Mouse (Mus musculus): ENCODE measurements around the gene Rab2b. TPM values are rescaled to one million over a fixed set of nuclear protein-coding genes. Genes with fewer than 3 reads are reported as not detected.

Rab2b gene
- 5.5 TPM for polyA plus RNA-seq (2012; fragmentation: generic; extraction: Trizol)
- long read RNA-seq, experiment 1, transcript Rab2b-201 (8 exons, 2,906 nt) = major isoform, 15 of 16 reads
- long read RNA-seq, experiment 1, partial matches to known transcripts = 0 of 16 reads
- long read RNA-seq, experiment 1, other reads (novel, unspliced or antisense) = 1 of 16 reads
- long read RNA-seq, experiment 2, transcript Rab2b-201 (8 exons, 2,906 nt) = major isoform, 15 of 17 reads
- long read RNA-seq, experiment 2, partial matches to known transcripts = 0 of 17 reads
- long read RNA-seq, experiment 2, other reads (novel, unspliced or antisense) = 2 of 17 reads

DNA sequence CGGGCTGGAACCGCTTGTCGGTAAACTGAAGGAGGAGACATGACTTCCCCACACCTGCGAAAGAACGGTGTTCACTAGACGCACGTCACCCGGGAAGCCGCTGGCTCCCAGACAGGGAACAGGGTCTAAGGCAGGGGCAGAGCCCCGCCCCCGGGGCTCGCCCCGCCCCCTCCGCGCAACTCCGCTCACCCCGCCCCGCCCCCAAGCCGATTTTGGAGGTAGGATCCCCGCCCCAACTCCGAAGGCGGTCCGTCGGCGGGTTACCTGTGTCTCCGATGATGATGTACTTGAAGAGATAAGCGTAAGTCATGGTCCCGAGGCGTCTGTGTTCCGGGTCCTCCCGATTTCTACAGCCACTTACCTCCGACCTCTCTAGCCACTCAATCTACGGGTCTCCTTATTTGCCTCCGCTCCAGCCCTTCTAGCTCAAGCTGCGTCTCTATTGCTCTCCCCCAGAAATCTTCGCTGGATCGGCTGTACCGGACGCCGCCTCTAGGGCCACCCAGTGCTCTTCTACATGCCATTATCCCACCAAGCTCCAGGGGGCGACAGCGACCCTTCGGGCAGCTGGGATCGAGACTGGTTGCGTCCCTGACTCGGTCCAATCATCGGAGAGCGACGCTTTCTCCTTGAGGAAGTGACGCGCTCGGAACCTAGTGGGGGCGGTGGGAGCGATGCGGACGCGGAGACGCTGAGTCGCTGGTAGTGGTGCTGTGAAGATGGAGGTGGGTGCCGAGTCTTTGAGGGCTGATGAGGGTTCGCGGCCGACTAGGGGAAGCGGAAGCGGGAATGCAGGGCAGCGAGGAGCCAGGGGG is at the start of gene Rab2b, which contains the start of gene Tox4:
TSS of gene Rab2b (minus strand) at position 614 of the 815 bp plus-strand sequence.
TSS of gene Tox4 (plus strand) at position 215 of the 815 bp plus-strand sequence.
- Histone ChIP-seq H3ac (ENCODE audit: control insufficient read depth, insufficient read length, low read depth) (peak within 1 kb of the TSS; percentile 91), H3K79me3 (ENCODE audit: low read depth) (peaks cover 26% of the 10 kb centered on the region), H3K79me2 (ENCODE audit: control insufficient read depth, insufficient read depth) (peaks cover 45% of the 10 kb centered on the region), H3K27me3 (ENCODE audit: control insufficient read depth, insufficient read depth, insufficient read length) (no peaks in the 10 kb centered on the region), H3K4me3 (ENCODE audit: insufficient read depth, poor library complexity, severe bottlenecking) (peak within 1 kb of the TSS; percentile 89), H3K36me3 (ENCODE audit: control insufficient read depth, insufficient read depth) (peaks cover 3% of the 10 kb centered on the region)
- TF ChIP-seq FOSL1 (IDR thresholded peaks at IDR 0.05; ENCODE audit: insufficient read depth, low read length, poor library complexity, severe bottlenecking) = no peak
- no peak for TF ChIP-seq MAX (IDR thresholded peaks at IDR 0.05)
- TF ChIP-seq CTCF (IDR thresholded peaks at IDR 0.05; ENCODE audit: control insufficient read depth, insufficient read depth, insufficient read length) = peak; percentile 85
- TF ChIP-seq MYOD1 (IDR thresholded peaks at IDR 0.05; ENCODE audit: control insufficient read depth, insufficient read length, low read depth) = no peak
- no peak for TF ChIP-seq MYOG (IDR thresholded peaks at IDR 0.05; ENCODE audit: control insufficient read depth, extremely low read depth, insufficient read length)
- TF ChIP-seq CEBPB (IDR thresholded peaks at IDR 0.05; ENCODE audit: low read depth) = no peak
- no peak for TF ChIP-seq USF1 (IDR thresholded peaks at IDR 0.05; ENCODE audit: low read depth)

DNA sequence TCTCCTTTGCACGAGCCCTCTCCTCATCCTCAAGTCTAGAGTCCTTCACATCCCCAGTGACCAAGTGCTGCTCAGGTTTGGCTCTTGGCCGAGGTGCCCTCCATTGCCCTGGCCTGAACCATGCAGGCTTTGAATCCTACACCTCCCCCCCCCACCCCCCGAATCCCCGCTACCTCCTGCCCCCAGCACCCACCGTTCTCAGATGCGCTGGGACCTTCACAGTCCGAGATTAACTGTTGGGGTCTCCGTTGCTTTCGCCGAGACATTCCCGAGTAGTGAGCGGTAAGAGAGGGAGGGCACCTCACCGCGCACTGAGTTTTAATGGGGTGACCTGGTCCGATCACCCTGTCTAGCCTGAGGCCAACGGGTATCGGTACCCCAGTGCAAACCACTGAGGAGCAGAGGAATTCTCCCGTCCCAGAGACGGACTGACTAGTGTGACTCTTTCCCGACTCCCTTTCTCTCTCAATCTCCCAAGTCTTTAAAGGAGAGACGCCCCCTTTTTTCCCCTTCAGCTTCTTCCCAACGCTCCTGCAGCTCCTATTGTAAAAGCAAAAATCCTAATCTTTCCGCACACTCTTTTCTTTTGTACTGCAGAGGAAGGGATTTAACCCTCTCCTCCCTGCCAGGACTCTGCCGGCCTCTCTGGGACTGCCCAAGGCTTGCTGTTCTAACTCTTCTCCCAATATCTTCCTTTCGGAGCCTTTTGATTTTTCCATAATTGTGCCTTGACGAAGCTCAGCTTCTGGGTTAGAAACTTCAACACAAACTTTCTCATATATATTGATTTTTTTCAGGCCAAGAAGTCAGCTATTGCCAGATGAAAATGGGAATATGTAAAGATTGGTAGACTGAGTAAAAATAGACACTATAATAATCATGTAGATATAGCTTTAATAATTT is 48.8 kb upstream of the Rab2b start, which contains the start of gene Sall2:
TSS of gene Sall2 (minus strand) at position 853 of the 903 bp plus-strand sequence.
- no peaks in the 10 kb centered on the region for H3K79me3 ChIP-seq (ENCODE audit: low read depth)
- no peaks in the 10 kb centered on the region for H3K79me2 ChIP-seq (ENCODE audit: control insufficient read depth, insufficient read depth)
- no peak within 1 kb of the TSS for H3K4me3 ChIP-seq (ENCODE audit: insufficient read depth, poor library complexity, severe bottlenecking)
- H3K27me3 ChIP-seq (ENCODE audit: control insufficient read depth, insufficient read depth, insufficient read length) = peaks cover 26% of the 10 kb centered on the region
- no peak for TF ChIP-seq MAX (IDR thresholded peaks at IDR 0.05)
- TF ChIP-seq MYOD1 (IDR thresholded peaks at IDR 0.05; ENCODE audit: control insufficient read depth, insufficient read length, low read depth) = no peak
- TF ChIP-seq CEBPB (IDR thresholded peaks at IDR 0.05; ENCODE audit: low read depth) = no peak
- no peak for TF ChIP-seq MYOG (IDR thresholded peaks at IDR 0.05; ENCODE audit: control insufficient read depth, extremely low read depth, insufficient read length)
- no peak for TF ChIP-seq CTCF (IDR thresholded peaks at IDR 0.05; ENCODE audit: control insufficient read depth, insufficient read depth, insufficient read length)
- no peak for TF ChIP-seq USF1 (IDR thresholded peaks at IDR 0.05; ENCODE audit: low read depth)
- no peak for TF ChIP-seq FOSL1 (IDR thresholded peaks at IDR 0.05; ENCODE audit: insufficient read depth, low read length, poor library complexity, severe bottlenecking)
- H3K36me3 ChIP-seq (ENCODE audit: control insufficient read depth, insufficient read depth) = no peaks in the 10 kb centered on the region
- H3ac ChIP-seq (ENCODE audit: control insufficient read depth, insufficient read length, low read depth) = no peak within 1 kb of the TSS

DNA sequence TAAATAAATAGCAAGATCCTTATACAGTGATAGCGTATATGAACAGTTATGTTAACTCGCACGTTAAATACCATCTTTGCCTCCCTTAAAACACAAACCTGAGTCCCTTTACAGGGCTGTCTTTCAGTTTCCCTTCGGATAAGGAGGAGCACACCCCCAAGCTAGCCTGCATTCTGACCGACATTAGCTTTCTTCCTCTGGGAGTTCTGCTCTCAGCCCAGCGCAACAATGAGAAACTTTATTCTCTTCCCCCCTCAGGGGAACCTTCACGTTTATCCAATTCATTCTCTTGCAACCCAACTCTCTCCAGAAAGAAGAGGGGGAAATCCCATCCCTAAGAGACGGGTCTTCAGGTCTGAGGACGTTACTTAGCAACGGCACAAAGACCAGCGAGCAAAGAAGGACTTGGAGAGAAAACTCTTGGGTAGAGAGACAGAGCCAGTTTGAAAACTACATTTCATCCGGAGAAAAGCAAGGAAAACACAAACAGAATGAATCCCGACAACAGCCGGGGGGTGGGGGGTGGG is 48.1 kb upstream of the Rab2b start:
- no peaks in the 10 kb centered on the region for H3K79me2 ChIP-seq (ENCODE audit: control insufficient read depth, insufficient read depth)
- TF ChIP-seq MYOG (IDR thresholded peaks at IDR 0.05; ENCODE audit: control insufficient read depth, extremely low read depth, insufficient read length) (no peak), MAX (IDR thresholded peaks at IDR 0.05) (no peak), CEBPB (IDR thresholded peaks at IDR 0.05; ENCODE audit: low read depth) (no peak), USF1 (IDR thresholded peaks at IDR 0.05; ENCODE audit: low read depth) (no peak), MYOD1 (IDR thresholded peaks at IDR 0.05; ENCODE audit: control insufficient read depth, insufficient read length, low read depth) (no peak), FOSL1 (IDR thresholded peaks at IDR 0.05; ENCODE audit: insufficient read depth, low read length, poor library complexity, severe bottlenecking) (no peak), CTCF (IDR thresholded peaks at IDR 0.05; ENCODE audit: control insufficient read depth, insufficient read depth, insufficient read length) (no peak)
- no peaks in the 10 kb centered on the region for H3K79me3 ChIP-seq (ENCODE audit: low read depth)
- H3ac ChIP-seq (ENCODE audit: control insufficient read depth, insufficient read length, low read depth) = no peak overlapping the region
- peaks cover 26% of the 10 kb centered on the region for H3K27me3 ChIP-seq (ENCODE audit: control insufficient read depth, insufficient read depth, insufficient read length)
- H3K36me3 ChIP-seq (ENCODE audit: control insufficient read depth, insufficient read depth) = no peaks in the 10 kb centered on the region
- H3K4me3 ChIP-seq (ENCODE audit: insufficient read depth, poor library complexity, severe bottlenecking) = no peak overlapping the region

DNA sequence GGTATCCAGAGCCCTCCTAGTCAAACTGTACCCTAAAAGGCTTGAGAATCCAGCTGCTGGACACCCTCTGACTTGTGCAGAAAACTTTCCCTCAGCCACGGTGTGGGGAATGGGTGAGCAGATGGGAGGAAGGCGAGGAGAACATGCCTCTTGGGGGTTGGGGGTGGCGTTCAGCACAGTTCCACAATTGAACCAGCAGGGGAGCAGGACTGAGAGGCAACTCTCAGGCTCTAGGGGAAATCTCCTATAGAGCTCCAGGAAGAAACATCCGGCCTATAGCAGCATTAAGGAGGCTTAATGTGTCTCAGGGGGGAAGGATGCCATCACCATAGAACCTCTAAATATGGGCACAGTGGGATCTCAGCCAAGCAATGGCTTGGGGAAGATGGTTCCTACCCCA is 46.5 kb upstream of the Rab2b start:
- Histone ChIP-seq H3K27me3 (ENCODE audit: control insufficient read depth, insufficient read depth, insufficient read length) (peaks cover 19% of the 10 kb centered on the region), H3K79me3 (ENCODE audit: low read depth) (no peaks in the 10 kb centered on the region), H3K36me3 (ENCODE audit: control insufficient read depth, insufficient read depth) (no peaks in the 10 kb centered on the region), H3K79me2 (ENCODE audit: control insufficient read depth, insufficient read depth) (no peaks in the 10 kb centered on the region), H3ac (ENCODE audit: control insufficient read depth, insufficient read length, low read depth) (no peak overlapping the region), H3K4me3 (ENCODE audit: insufficient read depth, poor library complexity, severe bottlenecking) (no peak overlapping the region)
- TF ChIP-seq FOSL1 (IDR thresholded peaks at IDR 0.05; ENCODE audit: insufficient read depth, low read length, poor library complexity, severe bottlenecking) (no peak), MAX (IDR thresholded peaks at IDR 0.05) (no peak), CEBPB (IDR thresholded peaks at IDR 0.05; ENCODE audit: low read depth) (no peak), CTCF (IDR thresholded peaks at IDR 0.05; ENCODE audit: control insufficient read depth, insufficient read depth, insufficient read length) (no peak), USF1 (IDR thresholded peaks at IDR 0.05; ENCODE audit: low read depth) (no peak), MYOD1 (IDR thresholded peaks at IDR 0.05; ENCODE audit: control insufficient read depth, insufficient read length, low read depth) (no peak), MYOG (IDR thresholded peaks at IDR 0.05; ENCODE audit: control insufficient read depth, extremely low read depth, insufficient read length) (no peak)
